Mouse (Mus musculus) cerebellum, adult 2 months (tissue): ENCODE results near the gene Slx1b. TPM values are rescaled to one million over a fixed set of nuclear protein-coding genes. Genes with fewer than 3 reads are reported as not detected.
"Not testable (repeated sequence)": the region's sequence is repeated elsewhere in the genome, so short reads cannot be mapped to it uniquely, and the experiment has no call there.

Source experiments
- DNase-seq, 2 experiments: peaks; one replicate each; pipeline ENCODE4 v3.0.0; 2021
- H3K27ac ChIP-seq: fragments of 200-500 bp; 2 replicates; pipeline ENCODE4 v1.5.1; 2012; ENCODE audit warnings: low read length, control low read depth, inconsistent platforms; ENCODE audit not compliant: insufficient read depth
- H3K27me3 ChIP-seq: fragments of 200-500 bp; 2 replicates; pipeline ENCODE4 v1.6.1; 2012; ENCODE audit warnings: inconsistent platforms, mild to moderate bottlenecking, low read length, moderate library complexity; ENCODE audit not compliant: control insufficient read depth, insufficient read depth
- H3K4me1 ChIP-seq: fragments of 200-500 bp; 2 replicates; pipeline ENCODE4 v1.6.1; 2011; ENCODE audit warnings: low read length; ENCODE audit not compliant: control insufficient read depth, insufficient read depth
- H3K4me3 ChIP-seq: fragments of 200-500 bp; replicated peaks from 2 replicates; pipeline ENCODE3; 2011; ENCODE audit warnings: mild to moderate bottlenecking, low read depth, low read length, control low read depth; ENCODE audit not compliant: insufficient read depth
- CTCF ChIP-seq: fragments of 200-500 bp; IDR thresholded peaks from 2 replicates; pipeline ENCODE4 v1.5.1; 2011; ENCODE audit warnings: low read depth, mild to moderate bottlenecking, control low read depth, low read length, moderate library complexity, borderline replicate concordance; ENCODE audit not compliant: insufficient read depth
- POLR2A ChIP-seq: fragments of 200-500 bp; IDR thresholded peaks from 2 replicates; pipeline ENCODE4 v1.6.1; 2011; ENCODE audit warnings: low read length, control low read depth, borderline replicate concordance; ENCODE audit not compliant: insufficient read depth
- WGBS: fragments of 180-500 bp; shearing (Covaris S2); methylation state at CpG from one replicate; pipeline ENCODE4 v1.1.7; 2018; 5-methylcytosine and 5-hydroxymethylcytosine counted together
- polyA plus RNA-seq: library from polyadenylated mRNA; depleted of rRNA; stranded (reverse); fragments of >200 nt; gene quantifications from 2 replicates; pipeline ENCODE4 v1.2.3, GENCODE M21; 2012; rRNA removed

Slx1b gene
- polyA plus RNA-seq, 1 experiment, result 39.6 TPM

GRCm38 (mm10) chr7:126649231-126650051 lies 46.1 kb downstream of the Slx1b start, which contains the start of gene Sgf29:
Sgf29 (plus strand) TSS chr7:126649309.
- Histone ChIP-seq H3K27me3 (no peaks in the 10 kb centered on the region), H3K4me3 (peak within 1 kb of the TSS; percentile 92), H3K4me1 (no peaks in the 10 kb centered on the region), H3K27ac (peak within 1 kb of the TSS; percentile 70)
- 2% methylated on average over 57 of the region's 57 CpGs for WGBS
- TF ChIP-seq CTCF, result no peak
- peak; percentile 100 for TF ChIP-seq POLR2A
- peak; percentile 93 to 97 for DNase-seq

GRCm38 (mm10) chr7:126648486-126648885 lies 47.1 kb downstream of the Slx1b start:
- TF ChIP-seq POLR2A (no peak), CTCF (no peak)
- DNase-seq, result peak; percentile 11 to 17
- Histone ChIP-seq H3K27me3 (no peaks in the 10 kb centered on the region), H3K27ac (no peak overlapping the region), H3K4me1 (no peaks in the 10 kb centered on the region), H3K4me3 (no peak overlapping the region)
- WGBS, result 61% methylated on average over 4 of the region's 4 CpGs

GRCm38 (mm10) chr7:126645708-126646107 lies 49.9 kb downstream of the Slx1b start:
- Histone ChIP-seq H3K4me1 (no peaks in the 10 kb centered on the region), H3K27ac (no peak overlapping the region), H3K4me3 (no peak overlapping the region), H3K27me3 (no peaks in the 10 kb centered on the region)
- WGBS, result 65% methylated on average over 5 of the region's 5 CpGs
- no peak for DNase-seq
- TF ChIP-seq POLR2A, result no peak
- no peak for TF ChIP-seq CTCF

- no peak for DNase-seq
- no peak for TF ChIP-seq POLR2A
- no peak for TF ChIP-seq CTCF
These were observed 50.7 kb downstream of the Slx1b start for GRCm38 (mm10) chr7:126644914-126645313.

GRCm38 (mm10) chr7:126644345-126644744 lies 51.2 kb downstream of the Slx1b start:
- Histone ChIP-seq H3K4me1 (no peaks in the 10 kb centered on the region), H3K27me3 (no peaks in the 10 kb centered on the region), H3K4me3 (no peak overlapping the region), H3K27ac (no peak overlapping the region)
- DNase-seq, result no peak
- WGBS, result 82% methylated on average over 3 of the region's 3 CpGs
- TF ChIP-seq CTCF, result no peak
- TF ChIP-seq POLR2A, result no peak

More at GRCm38 (mm10) chr7:126644914-126645313, 50.7 kb downstream of the Slx1b start:
- H3K27ac ChIP-seq, result no peak overlapping the region
- H3K4me3 ChIP-seq, result no peak overlapping the region
- H3K27me3 ChIP-seq, result no peaks in the 10 kb centered on the region
- no peaks in the 10 kb centered on the region for H3K4me1 ChIP-seq

- WGBS, result 9% methylated on average over 3 of the region's 3 CpGs
- not testable (repeated sequence) for H3K4me3 ChIP-seq, H3K27ac ChIP-seq, H3K4me1 ChIP-seq, H3K27me3 ChIP-seq
- peak; percentile 46; the same call in 1 of the 2 replicates for TF ChIP-seq CTCF
- DNase-seq, result peak; percentile 40 to 53
These were observed 52.4 kb downstream of the Slx1b start for GRCm38 (mm10) chr7:126643244-126643617.

- TF ChIP-seq CTCF (no peak), POLR2A (no peak)
- DNase-seq, result no peak
- 55% methylated on average over 5 of the region's 5 CpGs for WGBS
- no peak overlapping the region for H3K4me3 ChIP-seq
- H3K27ac ChIP-seq, result no peak overlapping the region
- H3K27me3 ChIP-seq, result no peaks in the 10 kb centered on the region
- no peaks in the 10 kb centered on the region for H3K4me1 ChIP-seq
These were observed 52.9 kb downstream of the Slx1b start for GRCm38 (mm10) chr7:126642545-126643243.

Other genes with a start within 250 kb of the Slx1b start
- gene Atp2a1, start 232.7 kb downstream of the Slx1b start, polyA plus RNA-seq, result 0.38 and 0.46 TPM in 2 replicates
- gene Sh2b1, start 220.4 kb downstream of the Slx1b start, polyA plus RNA-seq, result 69.0 and 69.5 TPM in 2 replicates
- gene Tufm, start 208.4 kb downstream of the Slx1b start, polyA plus RNA-seq, result 123 and 124 TPM in 2 replicates
- 139 and 154 TPM in 2 replicates for gene Atxn2l, start 192.3 kb downstream of the Slx1b start, polyA plus RNA-seq
- gene Eif3c, start 129.4 kb downstream of the Slx1b start, polyA plus RNA-seq, result 115 and 116 TPM in 2 replicates
- 0.87 and 0.98 TPM in 2 replicates for gene Apobr, start 110.8 kb downstream of the Slx1b start, polyA plus RNA-seq
- 38.1 and 44.2 TPM in 2 replicates for gene Cln3, start 110.0 kb downstream of the Slx1b start, polyA plus RNA-seq
- not detected in 2 replicates for gene Il27, start 100.8 kb downstream of the Slx1b start, polyA plus RNA-seq
- gene Nupr1, start 64.9 kb downstream of the Slx1b start, polyA plus RNA-seq, result 9.3 and 10.6 TPM in 2 replicates
- 45.4 and 45.5 TPM in 2 replicates for gene Sgf29, start 46.5 kb downstream of the Slx1b start, polyA plus RNA-seq
- gene Sult1a1, start 19.4 kb downstream of the Slx1b start, polyA plus RNA-seq, result 6.4 and 10.6 TPM in 2 replicates
- 51.0 and 61.6 TPM in 2 replicates for gene Bola2, start 383 bp downstream of the Slx1b start, polyA plus RNA-seq
- gene Coro1a, start 12.0 kb upstream of the Slx1b start, polyA plus RNA-seq, result 110 and 126 TPM in 2 replicates
- gene Mapk3, start 63.8 kb upstream of the Slx1b start, polyA plus RNA-seq, result 212 and 229 TPM in 2 replicates
- gene Gdpd3, start 70.5 kb upstream of the Slx1b start, polyA plus RNA-seq, result 6.0 and 8.0 TPM in 2 replicates
- gene Ypel3, start 81.2 kb upstream of the Slx1b start, polyA plus RNA-seq, result 628 and 636 TPM in 2 replicates
- gene Tbx6, start 85.7 kb upstream of the Slx1b start, polyA plus RNA-seq, result 2.2 TPM in 2 replicates
- gene Ppp4c, start 96.7 kb upstream of the Slx1b start, polyA plus RNA-seq, result 110 and 119 TPM in 2 replicates
- gene Fam57b, start 101.9 kb upstream of the Slx1b start, polyA plus RNA-seq, result 193 and 196 TPM in 2 replicates
- gene 4930451I11Rik, start 135.9 kb upstream of the Slx1b start, polyA plus RNA-seq, result not detected in 2 replicates
- 9.7 and 12.1 TPM in 2 replicates for gene Doc2a, start 151.6 kb upstream of the Slx1b start, polyA plus RNA-seq
- gene Hirip3, start 166.2 kb upstream of the Slx1b start, polyA plus RNA-seq, result 60.9 and 63.1 TPM in 2 replicates
- 67.3 and 67.6 TPM in 2 replicates for gene Ino80e, start 166.6 kb upstream of the Slx1b start, polyA plus RNA-seq
- gene Taok2, start 188.9 kb upstream of the Slx1b start, polyA plus RNA-seq, result 107 and 108 TPM in 2 replicates
- gene Tmem219, start 227.1 kb upstream of the Slx1b start, polyA plus RNA-seq, result 29.8 and 37.5 TPM in 2 replicates
- gene Kctd13, start 233.1 kb upstream of the Slx1b start, polyA plus RNA-seq, result 130 and 140 TPM in 2 replicates